20 mouse cellular contexts compared by ENCODE assay signal in the genomic region with DNA sequence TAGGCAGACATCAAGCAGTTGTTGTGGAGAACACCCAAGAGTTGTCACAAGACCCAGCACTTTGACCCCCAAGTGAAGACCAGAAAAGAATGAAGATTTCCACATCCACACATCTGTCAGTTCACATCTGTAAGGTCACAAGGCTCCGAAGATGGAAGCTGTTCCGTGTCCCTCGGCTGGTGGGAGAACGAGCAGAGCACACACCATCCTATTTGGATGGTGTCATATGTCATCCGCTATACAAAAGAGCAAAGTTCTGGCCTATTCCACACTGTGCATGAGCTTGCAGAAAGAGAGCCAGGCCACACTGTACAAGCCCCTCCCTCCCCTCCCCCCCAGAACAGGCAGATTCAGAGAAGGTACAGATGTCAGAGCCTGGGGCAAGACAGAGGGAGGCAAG. TPM values are rescaled to one million over a fixed set of nuclear protein-coding genes. Genes with fewer than 3 reads are reported as not detected.
DNase-seq lines count a peak whose midpoint lies in the region; ATAC-seq and TF ChIP-seq lines count a peak whose summit lies in the region.
"Had no signal": no experiment of that assay in that cellular context is flagged by ENCODE, and none has a peak within 500 bp of the region (broad histone marks: within the 10 kb centered on the region; RNA-seq: fewer than 3 reads in every experiment).

No protein-coding gene starts in this region.

- TF ChIP-seq POLR2A in brain, embryonic 14.5 days (IDR thresholded peaks at IDR 0.05; ENCODE audit: borderline replicate concordance, extremely low read depth, insufficient read depth, insufficient read length, poor library complexity, severe bottlenecking) = no peak

- intact Hi-C loops in gastrocnemius, postnatal 14 days (cut with DNase I; ENCODE audit: low total_unique reads) = no loop called here

- no peaks in the 10 kb centered on the region for H3K4me1 ChIP-seq in kidney, embryonic 15.5 days
- H3K4me1 ChIP-seq in kidney, embryonic 16.5 days (ENCODE audit: insufficient read depth, low read length) = no peaks in the 10 kb centered on the region
- H3K4me1 ChIP-seq in embryonic facial prominence, embryonic 13.5 days = peaks cover 8% of the 10 kb centered on the region; the same call in 1 of the 2 replicates

- no peak overlapping the region for H3K4me3 ChIP-seq in kidney, embryonic 15.5 days (replicated peaks)
- no peak overlapping the region for H3K4me3 ChIP-seq in kidney, embryonic 16.5 days (ENCODE audit: low read length)
- no peak overlapping the region for H3K4me3 ChIP-seq in embryonic facial prominence, embryonic 13.5 days
- H3K4me3 ChIP-seq: erythroblast, embryonic 14.5 days had no signal

- no peaks in the 10 kb centered on the region for H3K36me3 ChIP-seq in kidney, embryonic 15.5 days
- H3K36me3 ChIP-seq in kidney, embryonic 16.5 days (ENCODE audit: insufficient read depth, low read length) = no peaks in the 10 kb centered on the region
- no peaks in the 10 kb centered on the region for H3K36me3 ChIP-seq in embryonic facial prominence, embryonic 13.5 days
- H3K36me3 ChIP-seq: G1E had no signal

- H3K9me3 ChIP-seq in kidney, embryonic 15.5 days (replicated peaks) = no peaks in the 10 kb centered on the region
- H3K9me3 ChIP-seq in kidney, embryonic 16.5 days (ENCODE audit: low read length) = no peaks in the 10 kb centered on the region
- no peaks in the 10 kb centered on the region for H3K9me3 ChIP-seq in embryonic facial prominence, embryonic 13.5 days
- H3K9me3 ChIP-seq: G1E had no signal

- no peak overlapping the region for H3K27ac ChIP-seq in kidney, embryonic 15.5 days
- no peak overlapping the region for H3K27ac ChIP-seq in kidney, embryonic 16.5 days (ENCODE audit: low read length)
- no peak overlapping the region for H3K27ac ChIP-seq in embryonic facial prominence, embryonic 13.5 days

- H3K4me2 ChIP-seq in kidney, embryonic 15.5 days = no peak overlapping the region
- H3K4me2 ChIP-seq in kidney, embryonic 16.5 days (replicated peaks; ENCODE audit: low read depth, low read length) = no peak overlapping the region
- no peak overlapping the region for H3K4me2 ChIP-seq in embryonic facial prominence, embryonic 13.5 days

- DNase-seq in brain, embryonic 14.5 days (ENCODE audit: low read depth) = peak; percentile 17
- peak; percentile 37 for DNase-seq in lung, postnatal 36 days
- DNase-seq in layer of hippocampus, postnatal 14 days (ENCODE audit: low spot score in 2 of 2) = no peak
- no peak for DNase-seq in gastrocnemius, postnatal 14 days
- DNase-seq: adrenal gland, adult 2 months; cerebellum, adult 11-12 months; heart, postnatal 14 days; kidney, adult 18-20 months; left cerebral cortex, postnatal 4 days had no signal

- H3K27me3 ChIP-seq in kidney, embryonic 15.5 days = no peaks in the 10 kb centered on the region
- no peaks in the 10 kb centered on the region for H3K27me3 ChIP-seq in kidney, embryonic 16.5 days (ENCODE audit: insufficient read depth, low read length)
- no peaks in the 10 kb centered on the region for H3K27me3 ChIP-seq in embryonic facial prominence, embryonic 13.5 days

- H3K9ac ChIP-seq in kidney, embryonic 15.5 days = no peak overlapping the region
- H3K9ac ChIP-seq in kidney, embryonic 16.5 days (replicated peaks; ENCODE audit: low read length) = no peak overlapping the region
- H3K9ac ChIP-seq in embryonic facial prominence, embryonic 13.5 days = no peak overlapping the region

- 0 out of 2 replicates have a peak, but pooled peaks have one; percentile 40 for ATAC-seq in kidney, embryonic 15.5 days (replicated peaks; ENCODE audit: low FRiP score)
- ATAC-seq in kidney, embryonic 16.5 days (ENCODE audit: low FRiP score, low TSS enrichment) = no peak
- ATAC-seq in embryonic facial prominence, embryonic 13.5 days (ENCODE audit: insufficient number of reproducible peaks, insufficient read depth, low FRiP score, low TSS enrichment, low read depth) = peak; percentile 72
- ATAC-seq: forebrain, embryonic 16.5 days had no signal

- TF ChIP-seq CTCF in brain, embryonic 14.5 days (IDR thresholded peaks at IDR 0.05; ENCODE audit: borderline replicate concordance, extremely low read depth, insufficient read depth, insufficient read length) = no peak

- WGBS in kidney, embryonic 15.5 days = 49% methylated on average over 5 of the region's 5 CpGs
- WGBS in kidney, embryonic 16.5 days = 42% methylated on average over 5 of the region's 5 CpGs
- WGBS in embryonic facial prominence, embryonic 13.5 days = 16% methylated on average over 5 of the region's 5 CpGs

RNA-seq across cellular contexts. Expression of a gene that starts 4.4 kb away (rescaled TPM):
- polyA plus RNA-seq in kidney, embryonic 15.5 days (2015; fragmentation: Nextera tagmentation; extraction: Ambion mirVana) = 0.60 and 1.2 TPM in 2 replicates
- 0.40 TPM in 1 of 2 replicates, not detected in the other for polyA plus RNA-seq in kidney, embryonic 16.5 days (2015; fragmentation: Nextera tagmentation; extraction: Ambion mirVana)
- polyA plus RNA-seq in brain, embryonic 14.5 days (2012; rRNA removed) = 0.14 and 0.24 TPM in 2 replicates
- polyA plus RNA-seq in embryonic facial prominence, embryonic 13.5 days (2015; fragmentation: Nextera tagmentation; extraction: Ambion mirVana) = 0.85 TPM in 1 of 2 replicates, not detected in the other
- not detected for total RNA-seq in layer of hippocampus, postnatal 14 days (2021)
- total RNA-seq in gastrocnemius, postnatal 14 days (2021) = not detected
- total RNA-seq: adrenal gland, adult 2 months; G1E; gastrocnemius, adult 8-10 months; heart, adult 8-10 months; heart, postnatal 14 days; left cerebral cortex, postnatal 4 days had no signal
- polyA plus RNA-seq: adrenal gland, adult 2 months; erythroblast, embryonic 14.5 days; forebrain, embryonic 16.5 days; G1E; large intestine, adult 2 months; neural tube, embryonic 14.5 days; small intestine, adult 2 months had no signal

Comparison
In these comparisons a context has a peak if more than half of its experiments do, and no peak if none do; other contexts are left out.
1. DNase-seq: peak in brain, embryonic 14.5 days (single experiment) and lung, postnatal 36 days (single experiment); none in layer of hippocampus, postnatal 14 days (0 of 2) and gastrocnemius, postnatal 14 days (single experiment).